Mouse (Mus musculus): ENCODE measurements at regions not wholly inside any gene's neighbourhood (a gene's known extent, or its start where the extent isn't known, plus 50 kb on each side); places are given as distances from the start of the nearest gene placed in this dataset.

DNA sequence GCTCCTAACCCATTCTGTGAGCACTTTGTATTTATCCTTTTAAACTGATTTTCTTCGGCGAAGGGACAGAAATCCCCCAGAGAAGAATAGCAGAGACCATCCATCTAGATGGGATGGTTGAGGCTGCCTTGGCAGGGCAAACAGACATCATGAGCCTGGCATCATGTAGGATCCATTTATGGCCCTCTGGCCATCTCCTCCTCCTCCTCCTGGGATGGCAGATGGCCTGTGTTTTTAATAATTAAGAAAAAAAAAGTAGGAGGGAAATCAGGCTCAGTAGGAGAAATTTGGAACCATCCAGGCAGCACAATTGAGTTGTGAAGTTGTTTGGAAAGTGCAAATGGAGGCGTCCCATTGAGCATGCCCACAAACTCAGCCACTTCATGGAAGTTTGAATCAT, 58.8 kb upstream of the Tnp1 start:
- TF ChIP-seq CTCF (conservative IDR thresholded peaks at IDR 0.05 in 1 of 2, IDR thresholded peaks at IDR 0.05 in 1 of 2; ENCODE audit: low read depth in 2 of 2, low read length in 2 of 2) (no peak), POLR2A (IDR thresholded peaks at IDR 0.05; ENCODE audit: low read depth, low read length) (no peak), MAX (IDR thresholded peaks at IDR 0.05; ENCODE audit: low read length) (no peak), MXI1 (IDR thresholded peaks at IDR 0.05; ENCODE audit: low read depth, low read length) (no peak), ZMIZ1 (IDR thresholded peaks at IDR 0.05; ENCODE audit: low read depth, low read length) (no peak)
